Mouse (Mus musculus) regulatory T cell (primary cell): Measurements from ENCODE around the gene Met.

Source experiments
- in situ Hi-C: fragments of 300-600 bp; cut with MboI, MseI; formaldehyde crosslinking; loops from one replicate; pipeline ENCODE4 v1.15.1; 2025; ENCODE audit warnings: high pct_unique_total_duplicates

Met gene

DNA sequence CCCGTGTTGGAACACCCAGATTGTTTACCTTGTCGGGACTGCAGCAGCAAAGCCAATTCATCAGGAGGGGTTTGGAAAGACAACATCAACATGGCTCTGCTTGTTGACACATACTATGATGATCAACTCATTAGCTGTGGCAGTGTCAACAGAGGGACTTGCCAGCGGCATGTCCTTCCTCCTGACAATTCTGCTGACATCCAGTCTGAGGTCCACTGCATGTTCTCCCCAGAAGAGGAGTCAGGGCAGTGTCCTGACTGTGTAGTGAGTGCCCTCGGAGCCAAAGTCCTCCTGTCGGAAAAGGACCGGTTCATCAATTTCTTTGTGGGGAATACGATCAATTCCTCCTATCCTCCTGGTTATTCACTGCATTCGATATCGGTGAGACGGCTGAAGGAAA, 27.9 kb downstream of the Met start:
- in situ Hi-C loops = no loop called here

DNA sequence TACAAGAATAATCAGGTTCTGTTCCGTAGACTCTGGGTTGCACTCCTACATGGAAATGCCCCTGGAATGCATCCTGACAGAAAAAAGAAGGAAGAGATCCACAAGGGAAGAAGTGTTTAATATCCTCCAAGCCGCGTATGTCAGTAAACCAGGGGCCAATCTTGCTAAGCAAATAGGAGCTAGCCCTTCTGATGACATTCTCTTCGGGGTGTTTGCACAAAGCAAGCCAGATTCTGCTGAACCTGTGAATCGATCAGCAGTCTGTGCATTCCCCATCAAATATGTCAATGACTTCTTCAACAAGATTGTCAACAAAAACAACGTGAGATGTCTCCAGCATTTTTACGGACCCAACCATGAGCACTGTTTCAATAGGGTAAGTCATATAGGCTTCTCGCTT, 28.5 kb downstream of the Met start:
- in situ Hi-C loops = no loop called here

DNA sequence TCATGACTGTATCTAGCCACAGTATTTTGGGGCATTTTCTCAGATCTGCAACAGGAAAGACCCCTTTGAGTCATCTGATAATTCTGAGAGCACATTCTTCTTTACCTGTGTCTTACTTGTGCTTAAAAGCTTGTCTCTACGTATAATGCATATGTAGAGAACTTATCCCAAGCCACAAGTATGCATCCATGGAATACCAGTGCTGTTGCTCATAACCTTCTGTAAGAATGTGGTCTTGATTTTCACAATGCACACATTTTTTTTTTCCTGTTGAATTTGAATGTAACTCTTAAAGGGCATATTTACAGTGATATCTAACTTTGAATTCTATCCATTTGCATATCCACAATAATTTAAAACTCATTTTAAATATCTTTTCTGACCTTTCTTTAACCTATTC, 31.8 kb downstream of the Met start:
- in situ Hi-C loops = no loop called here

GRCm38 (mm10) chr6:17497366-17497765, 33.8 kb downstream of the Met start:
- in situ Hi-C loops = no loop called here

- in situ Hi-C loops = no loop called here
Measured at GRCm38 (mm10) chr6:17498801-17499200, 35.2 kb downstream of the Met start.

DNA sequence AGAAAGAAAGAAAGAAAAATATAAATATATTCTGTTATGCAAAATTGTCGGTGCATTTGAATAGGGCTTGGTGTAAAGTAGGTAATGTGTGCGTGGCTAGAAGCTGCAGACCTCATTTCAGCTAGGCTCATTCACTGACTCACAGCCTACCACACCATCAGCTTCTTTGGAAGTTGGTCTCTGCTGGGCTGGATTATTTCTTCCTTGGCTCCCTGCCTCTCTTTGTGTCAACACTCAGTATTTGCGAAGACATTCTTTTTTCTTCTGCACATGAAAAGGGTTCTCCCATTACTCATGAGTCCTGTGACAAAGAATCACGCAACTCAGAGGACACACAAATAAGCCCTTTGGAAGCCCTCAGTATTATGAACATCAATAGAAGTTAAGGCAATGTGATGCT, 37.8 kb downstream of the Met start:
- in situ Hi-C loops = no loop called here

- in situ Hi-C loops = no loop called here
Measured at GRCm38 (mm10) chr6:17502311-17502710, 38.7 kb downstream of the Met start.

- in situ Hi-C loops = no loop called here
Measured at GRCm38 (mm10) chr6:17503724-17504123, 40.1 kb downstream of the Met start.

- in situ Hi-C loops = no loop called here
Measured at GRCm38 (mm10) chr6:17505530-17505929, 41.9 kb downstream of the Met start.

- in situ Hi-C loops = no loop called here
Measured at GRCm38 (mm10) chr6:17506831-17507230, 43.2 kb downstream of the Met start.

DNA sequence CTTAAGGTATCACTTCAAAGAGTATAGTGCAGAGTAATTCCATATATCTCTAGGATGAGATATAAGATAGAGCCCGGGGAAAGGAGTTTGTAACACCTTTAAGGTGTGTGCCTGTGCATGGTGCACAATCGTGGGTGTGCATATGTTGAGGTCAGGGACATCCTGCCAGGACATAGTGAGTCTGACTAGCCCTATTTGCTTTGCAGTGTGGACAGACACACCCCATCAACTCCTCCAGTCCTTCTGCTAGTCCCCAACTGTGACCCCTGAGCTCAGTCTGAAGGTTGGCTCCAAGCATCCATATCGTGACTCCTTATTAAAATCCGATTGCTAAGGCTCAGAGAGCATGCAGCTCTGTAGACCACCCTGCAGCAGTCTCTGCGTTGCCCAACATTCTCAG, 44.6 kb downstream of the Met start:
- in situ Hi-C loops = no loop called here

DNA sequence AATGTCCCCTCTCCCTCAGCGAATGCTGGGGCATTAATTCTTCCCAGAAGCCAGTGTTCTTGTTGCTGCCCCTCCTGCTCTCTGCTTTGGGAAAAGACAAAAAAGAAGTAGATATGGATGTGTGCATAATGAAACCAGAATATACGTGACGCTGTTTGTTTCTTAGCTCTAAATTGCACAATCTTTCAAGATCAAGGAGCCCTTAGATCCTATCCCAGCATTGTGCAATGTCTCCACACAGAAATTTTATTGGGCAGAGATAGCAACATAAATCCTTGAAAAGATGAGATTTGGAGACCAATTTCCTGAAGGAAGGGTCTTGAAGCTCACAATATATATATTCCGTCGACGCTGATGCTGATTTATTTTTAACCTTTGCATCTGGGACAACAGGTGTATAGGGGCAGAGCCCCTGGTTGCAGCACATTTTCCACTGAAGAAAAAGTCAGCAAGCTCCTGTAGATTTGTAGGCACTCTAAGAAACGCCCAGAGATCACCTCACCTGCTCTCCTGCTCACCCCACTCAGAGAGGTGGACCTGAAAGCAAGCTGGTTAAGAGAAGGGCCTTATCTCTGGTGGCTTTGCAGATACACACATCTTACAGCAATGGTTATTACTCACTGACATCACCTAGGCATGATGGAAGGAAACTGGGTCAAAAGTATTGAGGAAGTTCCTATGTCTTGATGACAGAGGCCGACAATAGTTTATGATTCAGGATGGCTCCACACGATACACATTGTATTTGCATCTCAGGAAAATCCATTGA, 45.2 kb downstream of the Met start:
- in situ Hi-C loops = no loop called here

- in situ Hi-C loops = no loop called here
Measured at GRCm38 (mm10) chr6:17513381-17513780, 49.8 kb downstream of the Met start.

DNA sequence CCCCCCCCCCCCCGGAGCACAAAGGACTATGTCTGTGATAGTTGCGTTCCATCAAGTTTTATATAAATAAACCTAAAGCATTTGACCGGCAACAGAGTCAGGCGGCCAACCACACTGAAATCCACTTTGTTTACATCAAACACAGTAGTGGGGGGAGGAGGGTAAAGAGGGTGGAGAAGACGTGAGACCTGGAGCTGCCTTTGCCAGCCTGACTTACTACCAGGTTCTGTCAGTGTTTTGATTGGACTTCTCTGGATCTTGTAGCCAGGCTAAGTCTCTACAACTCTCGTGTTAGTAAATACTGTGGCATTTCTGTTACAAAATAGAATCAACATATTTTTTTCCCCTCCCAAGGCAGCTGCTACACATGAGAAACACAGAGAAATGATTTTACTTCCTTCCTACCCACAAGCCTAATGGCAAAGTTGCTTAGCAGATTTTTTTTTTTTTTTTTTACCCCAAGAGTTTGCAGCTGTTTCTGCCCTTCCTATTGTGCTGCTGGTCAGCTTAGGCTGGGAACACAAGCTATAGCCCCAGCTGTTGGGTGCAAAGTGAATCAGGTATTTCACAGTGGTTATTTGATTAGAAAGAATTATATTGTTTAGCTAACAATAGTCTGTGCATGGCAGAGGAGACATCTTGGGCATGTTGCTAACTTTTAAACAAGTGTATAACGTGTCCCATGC, 52.3 kb downstream of the Met start:
- in situ Hi-C loops = no loop called here

DNA sequence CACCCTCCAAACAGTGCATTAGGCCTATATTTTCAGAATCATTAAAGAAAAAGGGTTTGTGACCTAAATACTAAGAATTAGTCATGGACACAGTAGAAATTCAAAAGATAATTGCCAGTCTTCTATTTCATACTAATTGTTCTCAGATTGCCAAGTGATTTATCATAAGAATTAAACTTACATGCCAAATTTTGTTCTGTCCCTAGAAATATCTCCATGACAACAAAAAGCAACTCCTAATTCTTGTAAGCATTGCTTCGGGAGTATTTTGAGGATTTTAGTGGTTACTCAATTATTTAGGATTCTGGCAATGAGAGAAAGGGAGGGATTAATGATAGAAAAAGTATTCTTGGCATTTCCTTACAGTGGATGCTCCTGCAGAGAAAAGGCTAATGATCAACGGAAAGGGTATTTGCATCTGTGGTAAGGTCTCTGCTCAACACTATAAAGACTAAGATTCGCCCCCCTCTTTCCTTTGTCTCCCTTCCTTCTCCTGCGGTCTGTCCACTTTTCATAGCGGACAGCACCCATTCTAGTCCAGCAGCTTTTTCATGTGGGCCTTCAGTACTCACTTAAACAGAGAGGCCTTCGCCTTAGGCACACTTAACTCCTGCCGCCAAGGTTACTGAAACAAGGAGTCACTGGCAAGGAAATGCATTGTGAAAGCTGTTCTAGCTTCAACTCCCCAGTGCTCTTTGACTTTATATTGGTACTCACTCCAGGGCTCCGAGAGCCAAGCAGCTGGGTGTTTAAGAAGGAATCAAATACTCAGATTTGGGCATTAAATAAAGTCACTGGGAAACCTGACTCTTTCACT, 58.5 kb downstream of the Met start:
- in situ Hi-C loops = no loop called here

DNA sequence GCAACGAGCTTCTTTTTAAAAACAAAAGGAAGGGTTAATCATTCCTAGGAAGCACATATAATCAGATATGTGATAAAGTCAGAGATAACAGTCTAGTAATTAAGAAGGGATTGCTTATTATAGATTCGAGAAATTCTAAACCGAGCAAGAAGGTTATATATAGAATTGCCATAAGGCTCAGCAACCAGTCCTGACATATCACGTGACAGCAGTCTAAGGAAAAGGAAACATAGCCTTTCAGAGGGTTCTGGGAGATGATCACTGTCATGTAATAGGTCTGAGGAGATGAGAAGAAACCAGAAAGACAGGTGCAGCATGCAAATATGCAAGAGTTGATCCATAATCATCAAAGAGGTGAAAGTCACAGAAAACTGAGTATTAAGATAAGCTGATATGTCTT, 59.3 kb downstream of the Met start:
- in situ Hi-C loops = no loop called here

- in situ Hi-C loops = no loop called here
Measured at GRCm38 (mm10) chr6:17529490-17530269, 66.1 kb downstream of the Met start.

- in situ Hi-C loops = no loop called here
Measured at GRCm38 (mm10) chr6:17541615-17542014, 78.0 kb downstream of the Met start.

GRCm38 (mm10) chr6:17542383-17542782, 78.8 kb downstream of the Met start:
- in situ Hi-C loops = no loop called here

DNA sequence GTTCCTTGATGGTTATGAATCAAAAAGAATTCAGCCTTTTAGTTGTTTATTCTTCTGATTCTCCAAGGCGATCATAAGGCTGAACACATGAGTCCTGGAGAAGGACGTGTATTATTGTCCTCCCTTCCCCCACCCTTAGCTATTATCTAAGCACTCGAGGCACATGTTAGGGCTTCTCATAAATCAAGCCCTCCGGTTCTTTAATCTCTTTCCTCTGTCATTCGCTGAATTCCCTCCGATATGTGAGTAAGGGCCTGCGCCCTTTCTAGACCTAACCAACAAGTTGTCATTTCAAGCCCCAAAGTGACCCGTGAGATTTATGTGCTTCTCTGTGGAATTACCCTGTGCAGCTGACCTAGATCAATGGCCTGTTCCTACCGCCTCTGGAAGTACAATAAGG, 81.9 kb downstream of the Met start:
- in situ Hi-C loops = no loop called here

DNA sequence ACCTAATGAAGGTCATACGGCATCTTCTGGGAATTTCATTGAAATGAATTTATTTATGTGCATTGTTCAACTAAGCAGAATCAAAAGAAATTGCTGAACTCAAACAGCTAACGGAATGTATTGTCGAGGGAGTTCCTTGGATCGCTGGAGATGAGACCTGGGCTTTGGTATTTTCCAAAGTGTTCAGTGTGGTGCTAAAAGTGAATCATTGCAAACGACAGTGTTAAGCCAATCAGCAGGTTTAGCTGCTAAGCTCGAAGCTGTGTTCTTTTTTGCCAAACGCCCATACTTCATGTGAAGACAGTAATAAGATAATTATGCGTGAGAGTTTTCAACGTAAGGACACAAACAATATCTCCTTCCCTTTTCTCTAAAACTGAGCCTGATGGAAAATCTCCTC, 82.7 kb downstream of the Met start:
- in situ Hi-C loops = no loop called here

DNA sequence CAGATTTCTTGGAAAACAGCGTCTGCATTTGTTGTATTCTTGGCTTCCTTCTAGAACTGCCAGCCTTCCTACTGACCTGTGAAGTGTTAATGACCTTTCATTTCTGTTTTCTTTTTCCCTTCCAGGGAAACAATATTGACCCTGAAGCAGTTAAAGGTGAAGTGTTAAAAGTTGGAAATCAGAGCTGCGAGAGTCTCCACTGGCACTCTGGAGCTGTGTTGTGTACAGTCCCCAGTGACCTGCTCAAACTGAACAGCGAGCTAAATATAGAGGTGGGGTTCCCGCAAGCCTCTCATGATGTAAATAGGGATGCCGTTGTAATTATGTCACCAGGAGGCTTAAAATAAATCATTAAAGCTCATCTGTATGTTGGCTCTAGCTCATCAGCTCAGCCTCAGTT, 83.2 kb downstream of the Met start:
- in situ Hi-C loops = no loop called here
